Mouse (Mus musculus) thymus, adult 2 months (tissue): ENCODE measurements around the gene Gjd3.

Experiments used
- CTCF ChIP-seq: fragments of 200-500 bp; IDR thresholded peaks from 2 replicates; pipeline ENCODE4 v1.5.1; 2012; ENCODE audit warnings: mild to moderate bottlenecking, control low read depth, low read length, moderate library complexity, borderline replicate concordance; ENCODE audit not compliant: control insufficient read depth, poor library complexity, insufficient read depth; ENCODE audit errors: extremely low read depth
- POLR2A ChIP-seq: fragments of 200-500 bp; IDR thresholded peaks from 2 replicates; pipeline ENCODE4 v1.6.1; 2012; ENCODE audit warnings: mild to moderate bottlenecking, low read length, control low read depth, moderate library complexity; ENCODE audit not compliant: control insufficient read depth, poor library complexity, insufficient read depth; ENCODE audit errors: extremely low read depth

DNA sequence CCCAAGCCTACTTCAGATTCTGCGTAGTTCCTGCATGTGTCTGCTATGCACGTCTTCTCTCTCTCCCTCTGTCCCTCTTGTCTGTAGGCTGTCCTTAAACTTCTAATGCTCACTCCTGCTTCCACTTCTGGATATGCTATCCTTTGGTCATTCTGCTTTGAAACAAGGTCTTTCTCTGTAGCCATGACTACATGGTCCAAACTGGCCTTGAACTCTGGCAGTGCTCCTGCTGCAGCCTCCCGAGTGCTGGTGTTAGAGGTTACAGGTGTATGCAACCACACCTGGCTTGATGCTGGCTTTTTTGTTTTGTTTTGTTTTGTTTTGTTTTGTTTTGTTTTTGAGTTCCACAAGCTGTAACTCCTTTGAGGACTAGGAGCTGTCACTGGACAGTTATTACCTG, 48.4 kb downstream of the Gjd3 start:
- TF ChIP-seq CTCF: no peak
- no peak for TF ChIP-seq POLR2A
